Mouse (Mus musculus): ENCODE data around the gene Cdc42bpb. TPM values are rescaled to one million over a fixed set of nuclear protein-coding genes. Genes with fewer than 3 reads are reported as not detected.

Gene Cdc42bpb
- total RNA-seq, 1 experiment from 2014 or later, result 149 TPM

Other genes with a start within 250 kb of the Cdc42bpb start
- gene Traf3, start 211.3 kb downstream of the Cdc42bpb start, total RNA-seq (2021), result 19.3 and 24.9 TPM in 2 replicates
- gene 4930595D18Rik, start 193.2 kb downstream of the Cdc42bpb start, total RNA-seq (2021), result not detected in 2 replicates
- not detected in 2 replicates for gene Amn, start 106.6 kb downstream of the Cdc42bpb start, total RNA-seq (2021)
- gene Lbhd2, start 29.1 kb upstream of the Cdc42bpb start, total RNA-seq (2021), result 0.56 and 0.79 TPM in 2 replicates
- 4.6 and 5.2 TPM in 2 replicates for gene Exoc3l4, start 39.3 kb upstream of the Cdc42bpb start, total RNA-seq (2021)
- 14.0 and 14.4 TPM in 2 replicates for gene Tnfaip2, start 64.8 kb upstream of the Cdc42bpb start, total RNA-seq (2021)
- 0.60 TPM in 1 of 2 replicates, not detected in the other for gene Gm266, start 108.1 kb upstream of the Cdc42bpb start, total RNA-seq (2021)
- gene Eif5, start 160.3 kb upstream of the Cdc42bpb start, total RNA-seq (2021), result 334 and 370 TPM in 2 replicates
- gene Mark3, start 196.8 kb upstream of the Cdc42bpb start, total RNA-seq (2021), result 98.3 and 98.5 TPM in 2 replicates

Data from adrenal gland, postnatal 14 days (tissue).